In the genomic region with DNA sequence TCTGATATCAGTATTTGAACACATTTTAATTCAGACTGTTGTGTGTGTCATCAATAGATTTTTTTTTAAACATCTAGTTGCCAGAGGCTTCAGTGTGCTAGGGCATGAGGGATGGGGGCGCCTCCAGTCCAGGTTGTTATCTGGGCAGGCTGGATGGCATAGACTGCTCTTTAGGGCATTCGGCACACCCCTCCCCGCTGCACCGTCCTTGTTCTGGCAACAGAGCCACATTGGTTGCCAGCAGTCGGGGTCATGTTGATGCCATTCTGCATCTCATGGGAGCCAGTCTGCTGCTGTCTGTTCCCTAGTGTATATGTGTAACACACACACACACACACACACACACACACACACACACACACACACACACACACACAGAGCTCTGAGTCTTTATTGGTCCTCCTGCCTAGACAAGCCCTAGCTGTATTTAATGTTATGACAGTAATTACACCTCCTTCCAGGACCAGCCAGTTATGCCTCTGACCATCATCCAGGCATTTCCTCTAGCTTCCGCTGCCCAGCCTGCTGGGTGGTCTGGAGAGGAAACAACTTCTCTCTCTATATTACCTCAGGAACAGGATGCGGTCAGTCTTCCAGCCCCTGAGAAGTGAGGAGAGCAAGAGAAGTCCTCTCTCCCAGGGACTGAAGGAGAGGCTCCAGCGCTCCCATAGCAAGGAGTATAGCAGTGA, we compare ENCODE assay signal across 10 mouse cellular contexts.
DNase-seq lines count a peak whose midpoint lies in the region; ATAC-seq and TF ChIP-seq lines count a peak whose summit lies in the region.
"Had no signal": no experiment of that assay in that cellular context is flagged by ENCODE, and none has a peak within 500 bp of the region (broad histone marks: within the 10 kb centered on the region; RNA-seq: fewer than 3 reads in every experiment).

No protein-coding gene starts in this region.

- H3K36me3 ChIP-seq in hindbrain, embryonic 11.5 days (ENCODE audit: control insufficient read depth, insufficient read depth, low read length): no peaks in the 10 kb centered on the region
- no peaks in the 10 kb centered on the region for H3K36me3 ChIP-seq in hindbrain, embryonic 10.5 days
- no peaks in the 10 kb centered on the region for H3K36me3 ChIP-seq in midbrain, embryonic 11.5 days (ENCODE audit: control insufficient read depth, insufficient read depth, low read length)
- H3K36me3 ChIP-seq in midbrain, embryonic 10.5 days: no peaks in the 10 kb centered on the region
- no peaks in the 10 kb centered on the region for H3K36me3 ChIP-seq in stomach, embryonic 14.5 days (ENCODE audit: control insufficient read depth, insufficient read depth, low read length)
- no peaks in the 10 kb centered on the region for H3K36me3 ChIP-seq in liver, postnatal 0 days (replicated peaks; ENCODE audit: insufficient read depth, low read length)

- no peak overlapping the region for H3K4me2 ChIP-seq in hindbrain, embryonic 11.5 days (replicated peaks; ENCODE audit: low read depth, low read length)
- H3K4me2 ChIP-seq in midbrain, embryonic 11.5 days: no peak overlapping the region
- H3K4me2 ChIP-seq in stomach, embryonic 14.5 days (replicated peaks; ENCODE audit: low read depth, low read length): no peak overlapping the region
- no peak overlapping the region for H3K4me2 ChIP-seq in liver, postnatal 0 days (ENCODE audit: low read depth, low read length)

- no peaks in the 10 kb centered on the region for H3K9me3 ChIP-seq in hindbrain, embryonic 11.5 days (ENCODE audit: control insufficient read depth, low read length)
- H3K9me3 ChIP-seq in hindbrain, embryonic 10.5 days: no peaks in the 10 kb centered on the region
- no peaks in the 10 kb centered on the region for H3K9me3 ChIP-seq in midbrain, embryonic 11.5 days (ENCODE audit: control insufficient read depth, low read length)
- no peaks in the 10 kb centered on the region for H3K9me3 ChIP-seq in midbrain, embryonic 10.5 days (replicated peaks)
- H3K9me3 ChIP-seq in stomach, embryonic 14.5 days (ENCODE audit: control insufficient read depth, low read depth, low read length): no peaks in the 10 kb centered on the region
- H3K9me3 ChIP-seq in liver, postnatal 0 days (ENCODE audit: low read length): no peaks in the 10 kb centered on the region

- ATAC-seq in hindbrain, embryonic 11.5 days (ENCODE audit: low FRiP score): 0 out of 2 replicates have a peak, but pooled peaks have one; percentile 46
- 0 out of 2 replicates have a peak, but pooled peaks have one; percentile 35 for ATAC-seq in midbrain, embryonic 11.5 days (ENCODE audit: low FRiP score)
- ATAC-seq in stomach, embryonic 14.5 days (ENCODE audit: insufficient number of reproducible peaks, insufficient read depth, low FRiP score, low read depth): peak; percentile 33; the same call in 1 of the 2 replicates
- no peak for ATAC-seq in liver, postnatal 0 days

- no peak for TF ChIP-seq EP300 in liver, postnatal 0 days (IDR thresholded peaks at IDR 0.05; ENCODE audit: low read depth)

- TF ChIP-seq CTCF in liver, postnatal 0 days (IDR thresholded peaks at IDR 0.05; ENCODE audit: low read depth): no peak

- no peaks in the 10 kb centered on the region for H3K4me1 ChIP-seq in hindbrain, embryonic 11.5 days (replicated peaks; ENCODE audit: control insufficient read depth, insufficient read depth, low read length)
- H3K4me1 ChIP-seq in hindbrain, embryonic 10.5 days (replicated peaks): peaks cover 13% of the 10 kb centered on the region; the same call in 1 of the 2 replicates
- H3K4me1 ChIP-seq in midbrain, embryonic 11.5 days (ENCODE audit: control insufficient read depth, insufficient read depth, low read length): no peaks in the 10 kb centered on the region
- H3K4me1 ChIP-seq in midbrain, embryonic 10.5 days: no peaks in the 10 kb centered on the region; the same call in 1 of the 2 replicates
- H3K4me1 ChIP-seq in stomach, embryonic 14.5 days (ENCODE audit: control insufficient read depth, insufficient read depth, low read length): no peaks in the 10 kb centered on the region
- H3K4me1 ChIP-seq in liver, postnatal 0 days (ENCODE audit: insufficient read depth): no peaks in the 10 kb centered on the region

- 77% methylated on average over 8 of the region's 8 CpGs for WGBS in hindbrain, embryonic 11.5 days
- 77% methylated on average over 8 of the region's 8 CpGs for WGBS in hindbrain, embryonic 10.5 days
- 81% methylated on average over 8 of the region's 8 CpGs for WGBS in midbrain, embryonic 11.5 days
- 81% methylated on average over 8 of the region's 8 CpGs for WGBS in midbrain, embryonic 10.5 days
- 59% methylated on average over 8 of the region's 8 CpGs for WGBS in stomach, embryonic 14.5 days
- 55% methylated on average over 8 of the region's 8 CpGs for WGBS in liver, postnatal 0 days (ENCODE audit: insufficient replicate concordance)

- no peak overlapping the region for H3K9ac ChIP-seq in hindbrain, embryonic 11.5 days (ENCODE audit: low read depth, low read length)
- H3K9ac ChIP-seq in midbrain, embryonic 11.5 days (ENCODE audit: low read length): no peak overlapping the region
- H3K9ac ChIP-seq in stomach, embryonic 14.5 days (replicated peaks; ENCODE audit: low read depth, low read length): no peak overlapping the region
- H3K9ac ChIP-seq in liver, postnatal 0 days (replicated peaks): no peak overlapping the region
- H3K9ac ChIP-seq: liver, embryonic 14.5 days had no signal

- no peak for DNase-seq in hindbrain, embryonic 11.5 days (ENCODE audit: low spot score)
- DNase-seq in hindbrain, embryonic 10.5 days (ENCODE audit: low spot score): no peak
- DNase-seq in midbrain, embryonic 11.5 days (ENCODE audit: low spot score, missing footprints): no peak
- DNase-seq in midbrain, embryonic 10.5 days (ENCODE audit: low spot score): no peak
- peak; percentile 13 for DNase-seq in forelimb bud, embryonic 11.5 days (ENCODE audit: low read depth, low spot score)
- DNase-seq in liver: no peak
- DNase-seq in liver, postnatal 0 days: no peak
- DNase-seq: thymus, postnatal 25 days had no signal

- no peaks in the 10 kb centered on the region for H3K27me3 ChIP-seq in hindbrain, embryonic 11.5 days (ENCODE audit: control insufficient read depth, insufficient read depth, low read length)
- H3K27me3 ChIP-seq in hindbrain, embryonic 10.5 days (ENCODE audit: insufficient read depth, poor library complexity, severe bottlenecking): no peaks in the 10 kb centered on the region
- H3K27me3 ChIP-seq in midbrain, embryonic 11.5 days (ENCODE audit: control insufficient read depth, insufficient read depth, low read length): no peaks in the 10 kb centered on the region; the same call in 1 of the 2 replicates
- H3K27me3 ChIP-seq in midbrain, embryonic 10.5 days (ENCODE audit: low read depth, poor library complexity, severe bottlenecking): no peaks in the 10 kb centered on the region
- H3K27me3 ChIP-seq in stomach, embryonic 14.5 days (ENCODE audit: control insufficient read depth, insufficient read depth, low read length): no peaks in the 10 kb centered on the region
- H3K27me3 ChIP-seq in liver, postnatal 0 days (ENCODE audit: insufficient read depth, low read length): no peaks in the 10 kb centered on the region

- no peak overlapping the region for H3K4me3 ChIP-seq in hindbrain, embryonic 11.5 days (ENCODE audit: low read depth, low read length)
- no peak overlapping the region for H3K4me3 ChIP-seq in hindbrain, embryonic 10.5 days
- no peak overlapping the region for H3K4me3 ChIP-seq in midbrain, embryonic 11.5 days (ENCODE audit: low read depth, low read length)
- H3K4me3 ChIP-seq in midbrain, embryonic 10.5 days: no peak overlapping the region
- H3K4me3 ChIP-seq in stomach, embryonic 14.5 days (ENCODE audit: low read depth, low read length): no peak overlapping the region
- no peak overlapping the region for H3K4me3 ChIP-seq in liver, postnatal 0 days (ENCODE audit: low read depth, low read length)

- H3K27ac ChIP-seq in hindbrain, embryonic 11.5 days (ENCODE audit: low read depth, low read length): no peak overlapping the region
- no peak overlapping the region for H3K27ac ChIP-seq in hindbrain, embryonic 10.5 days
- no peak overlapping the region for H3K27ac ChIP-seq in midbrain, embryonic 11.5 days (ENCODE audit: low read depth, low read length)
- H3K27ac ChIP-seq in midbrain, embryonic 10.5 days (replicated peaks): no peak overlapping the region
- H3K27ac ChIP-seq in stomach, embryonic 14.5 days (ENCODE audit: low read length): no peak overlapping the region
- H3K27ac ChIP-seq in liver, postnatal 0 days (ENCODE audit: low read depth): no peak overlapping the region
- H3K27ac ChIP-seq: liver, embryonic 14.5 days had no signal
